Mouse (Mus musculus) hindbrain, embryonic 13.5 days (tissue): ENCODE results near the gene 0610010K14Rik. TPM values are rescaled to one million over a fixed set of nuclear protein-coding genes. Genes with fewer than 3 reads are reported as not detected.
A peak's percentile ranks its signal among the peaks of the same experiment; 100 is the strongest.

ENCODE experiments used
- ATAC-seq: fragments of 200-750 bp; cut with Nextera tagmentation; 2 replicates; pipeline ENCODE4 v1.8.0; 2017; ENCODE audit warnings: moderate TSS enrichment; ENCODE audit not compliant: low FRiP score
- H3K27ac ChIP-seq: fragments of 300-500 bp; sonication (generic); 2 replicates; pipeline ENCODE4 v1.5.1; 2015; ENCODE audit warnings: inconsistent platforms, mild to moderate bottlenecking, moderate library complexity
- H3K27me3 ChIP-seq: fragments of 300-500 bp; sonication (generic); 2 replicates; pipeline ENCODE4 v1.6.1; 2015; ENCODE audit warnings: mild to moderate bottlenecking, inconsistent platforms
- H3K36me3 ChIP-seq: fragments of 300-500 bp; sonication (generic); 2 replicates; pipeline ENCODE4 v1.6.1; 2015; ENCODE audit warnings: mild to moderate bottlenecking, inconsistent platforms
- H3K4me1 ChIP-seq: fragments of 300-500 bp; sonication (generic); replicated peaks from 2 replicates; pipeline ENCODE4 v1.6.1; 2015; ENCODE audit warnings: inconsistent platforms
- H3K4me2 ChIP-seq: fragments of 300-500 bp; sonication (generic); 2 replicates; pipeline ENCODE4 v1.6.1; 2015; ENCODE audit warnings: inconsistent platforms, mild to moderate bottlenecking, moderate library complexity
- H3K4me3 ChIP-seq: fragments of 300-500 bp; sonication (generic); 2 replicates; pipeline ENCODE4 v1.5.1; 2015; ENCODE audit warnings: mild to moderate bottlenecking, inconsistent platforms
- H3K9ac ChIP-seq: fragments of 300-500 bp; sonication (generic); 2 replicates; pipeline ENCODE4 v1.6.1; 2015; ENCODE audit warnings: mild to moderate bottlenecking, inconsistent platforms
- H3K9me3 ChIP-seq: fragments of 300-500 bp; sonication (generic); 2 replicates; pipeline ENCODE4 v1.6.1; 2016; ENCODE audit warnings: inconsistent platforms
- WGBS: fragments of 180-500 bp; shearing (Covaris S2); methylation state at CpG from one replicate; pipeline ENCODE4 v1.1.7; 2015; 5-methylcytosine and 5-hydroxymethylcytosine counted together
- polyA plus RNA-seq: library from polyadenylated mRNA; unstranded; fragments of >200 nt; fragmentation: Nextera tagmentation; extraction: Ambion mirVana; gene quantifications from 2 replicates; pipeline ENCODE4 v1.2.1, GENCODE M21; 2015

0610010K14Rik gene
- polyA plus RNA-seq, 1 experiment from 2014 or later = 201 TPM

DNA sequence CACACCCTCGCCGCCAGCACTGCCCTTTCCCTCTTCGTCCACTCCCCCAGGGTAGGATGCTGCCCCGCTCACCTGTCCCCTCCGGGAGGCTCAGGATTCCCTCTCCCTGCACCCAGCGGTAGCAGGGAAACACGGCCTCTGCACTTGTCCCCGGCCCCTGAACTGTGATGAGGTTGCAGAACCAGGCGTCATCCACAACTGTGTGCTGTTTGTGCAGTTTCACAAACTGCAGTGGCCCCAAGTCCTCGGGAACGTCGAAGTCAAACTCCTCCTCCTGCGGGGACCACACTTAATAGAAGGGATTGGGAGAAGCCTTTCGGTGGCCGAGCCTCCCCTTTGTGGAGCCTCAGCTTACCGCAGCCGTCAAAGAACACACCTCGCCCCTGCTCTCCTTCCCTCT lies 16.6 kb upstream of the 0610010K14Rik start:
- peak overlapping the region; percentile 23 for H3K4me3 ChIP-seq
- WGBS = 4% methylated on average over 18 of the region's 18 CpGs

DNA sequence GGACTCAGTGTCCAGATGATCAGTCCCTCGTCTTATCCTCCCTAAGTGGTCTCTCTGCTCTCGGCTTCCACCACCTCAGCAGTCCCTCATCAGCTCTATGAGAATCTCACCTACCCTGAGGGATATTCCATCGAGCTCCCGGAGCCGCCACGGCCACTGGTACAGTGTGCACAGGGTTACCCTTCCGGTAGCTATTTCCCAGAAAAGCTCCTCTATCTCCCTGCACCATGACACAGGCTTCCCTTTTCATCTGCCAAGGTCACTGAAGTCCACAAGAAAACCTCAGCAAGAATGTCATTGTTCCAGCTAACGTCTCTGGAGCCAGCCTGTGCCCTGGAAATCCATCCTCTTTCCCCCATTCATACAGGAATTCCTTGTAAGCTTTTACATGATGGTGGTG lies 14.1 kb upstream of the 0610010K14Rik start:
- Histone ChIP-seq H3K4me2 (no peak overlapping the region), H3K9ac (no peak overlapping the region), H3K27ac (no peak overlapping the region), H3K9me3 (no peaks in the 10 kb centered on the region), H3K36me3 (no peaks in the 10 kb centered on the region), H3K27me3 (peaks cover 69% of the 10 kb centered on the region), H3K4me1 (peaks cover 4% of the 10 kb centered on the region), H3K4me3 (no peak overlapping the region)
- 84% methylated on average over 8 of the region's 8 CpGs for WGBS
- ATAC-seq = no peak

More for the DNA sequence above, 16.6 kb upstream of the 0610010K14Rik start:
- Histone ChIP-seq H3K9ac (no peak overlapping the region), H3K4me2 (peak overlapping the region; percentile 43), H3K4me1 (peaks cover 4% of the 10 kb centered on the region), H3K27me3 (peaks cover 77% of the 10 kb centered on the region), H3K36me3 (no peaks in the 10 kb centered on the region), H3K9me3 (no peaks in the 10 kb centered on the region), H3K27ac (no peak overlapping the region)
- ATAC-seq = no peak

DNA sequence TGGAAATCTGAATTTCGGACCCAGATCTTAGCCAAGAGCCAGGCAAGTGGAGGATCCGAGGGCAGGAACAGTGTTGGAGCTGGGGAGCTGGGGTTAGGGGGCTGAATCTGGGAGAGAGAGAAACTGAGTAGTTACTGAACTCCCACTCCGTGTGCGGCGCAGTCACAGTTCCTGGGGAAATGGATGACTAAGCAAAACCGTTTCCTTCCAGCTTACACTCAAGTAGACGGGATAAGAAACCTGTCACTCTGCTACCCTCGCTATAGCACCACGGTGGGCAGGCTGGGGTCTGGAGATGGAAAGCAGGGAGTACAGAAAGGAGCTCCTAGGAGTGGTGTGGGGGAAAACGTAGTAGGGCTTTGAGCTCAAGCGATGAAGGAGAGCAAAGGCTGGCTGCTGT lies 12.4 kb upstream of the 0610010K14Rik start:
- Histone ChIP-seq H3K27me3 (peaks cover 67% of the 10 kb centered on the region), H3K27ac (no peak overlapping the region), H3K4me3 (no peak overlapping the region), H3K9me3 (no peaks in the 10 kb centered on the region), H3K36me3 (no peaks in the 10 kb centered on the region), H3K4me1 (peaks cover 4% of the 10 kb centered on the region), H3K9ac (no peak overlapping the region), H3K4me2 (no peak overlapping the region)
- no peak for ATAC-seq
- WGBS = 78% methylated on average over 11 of the region's 11 CpGs

DNA sequence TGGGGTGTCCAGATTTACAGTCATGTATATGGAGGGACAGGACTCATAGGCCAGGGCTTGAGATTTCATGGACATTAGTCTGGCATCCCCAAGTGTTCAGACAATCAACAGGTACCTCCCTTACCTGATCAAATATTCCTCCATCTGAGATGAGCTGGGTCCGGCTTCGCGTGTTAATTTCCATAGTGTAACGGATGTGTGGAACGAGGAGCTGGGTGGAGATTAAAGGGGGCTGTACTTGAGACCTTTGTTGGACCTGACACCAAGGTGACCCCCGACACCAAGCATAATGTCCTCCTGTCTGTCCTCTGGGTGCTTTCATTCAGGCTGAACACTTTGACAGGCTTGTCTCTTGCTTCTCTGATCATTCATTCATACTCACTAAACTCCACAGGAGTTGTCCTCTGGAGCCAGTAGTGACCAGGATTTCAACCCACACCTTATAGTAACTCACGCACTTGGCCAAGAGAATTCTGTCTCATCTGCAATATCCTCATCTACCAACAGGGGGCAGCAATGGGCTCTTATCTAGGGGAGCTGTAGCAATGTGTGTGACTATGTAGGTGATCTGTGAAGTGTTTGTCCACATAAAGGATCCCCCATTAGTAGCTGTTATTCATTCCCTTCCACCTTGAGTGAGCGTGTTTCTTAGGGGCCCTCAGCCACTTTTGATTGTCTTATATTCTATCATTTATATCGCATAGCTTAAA lies 9.6 kb upstream of the 0610010K14Rik start:
- WGBS = 44% methylated on average over 9 of the region's 9 CpGs
- no peaks in the 10 kb centered on the region for H3K9me3 ChIP-seq
- no peak overlapping the region for H3K4me3 ChIP-seq
- H3K36me3 ChIP-seq = no peaks in the 10 kb centered on the region
- H3K27me3 ChIP-seq = peaks cover 54% of the 10 kb centered on the region
- H3K4me2 ChIP-seq = no peak overlapping the region
- no peaks in the 10 kb centered on the region for H3K4me1 ChIP-seq
- H3K27ac ChIP-seq = no peak overlapping the region
- H3K9ac ChIP-seq = no peak overlapping the region
- no peak for ATAC-seq

DNA sequence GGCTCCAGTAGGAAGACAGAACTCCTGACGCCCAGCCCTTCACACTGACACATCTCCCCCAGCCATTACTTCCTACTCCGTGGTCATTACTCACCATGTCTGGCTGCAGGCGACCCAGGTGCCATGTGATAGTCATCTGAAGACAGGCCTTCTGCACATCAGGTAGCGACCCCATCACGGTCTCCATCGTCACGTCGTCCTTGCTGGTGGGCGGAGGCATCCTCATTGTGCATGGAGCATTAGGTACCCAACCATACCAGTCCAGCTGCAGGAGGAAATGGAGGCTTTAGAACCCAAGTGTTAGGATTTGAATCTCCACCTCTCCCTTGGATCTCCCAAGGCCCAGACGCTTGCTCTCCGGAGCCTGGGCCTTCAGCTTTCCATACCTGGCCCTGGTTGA lies 4.9 kb upstream of the 0610010K14Rik start:
- no peak overlapping the region for H3K4me3 ChIP-seq
- H3K4me1 ChIP-seq = peaks cover 21% of the 10 kb centered on the region
- H3K27me3 ChIP-seq = peaks cover 25% of the 10 kb centered on the region
- ATAC-seq = no peak
- WGBS = 72% methylated on average over 11 of the region's 11 CpGs
- H3K9me3 ChIP-seq = no peaks in the 10 kb centered on the region
- H3K27ac ChIP-seq = no peak overlapping the region
- no peaks in the 10 kb centered on the region for H3K36me3 ChIP-seq
- H3K9ac ChIP-seq = no peak overlapping the region
- H3K4me2 ChIP-seq = no peak overlapping the region

DNA sequence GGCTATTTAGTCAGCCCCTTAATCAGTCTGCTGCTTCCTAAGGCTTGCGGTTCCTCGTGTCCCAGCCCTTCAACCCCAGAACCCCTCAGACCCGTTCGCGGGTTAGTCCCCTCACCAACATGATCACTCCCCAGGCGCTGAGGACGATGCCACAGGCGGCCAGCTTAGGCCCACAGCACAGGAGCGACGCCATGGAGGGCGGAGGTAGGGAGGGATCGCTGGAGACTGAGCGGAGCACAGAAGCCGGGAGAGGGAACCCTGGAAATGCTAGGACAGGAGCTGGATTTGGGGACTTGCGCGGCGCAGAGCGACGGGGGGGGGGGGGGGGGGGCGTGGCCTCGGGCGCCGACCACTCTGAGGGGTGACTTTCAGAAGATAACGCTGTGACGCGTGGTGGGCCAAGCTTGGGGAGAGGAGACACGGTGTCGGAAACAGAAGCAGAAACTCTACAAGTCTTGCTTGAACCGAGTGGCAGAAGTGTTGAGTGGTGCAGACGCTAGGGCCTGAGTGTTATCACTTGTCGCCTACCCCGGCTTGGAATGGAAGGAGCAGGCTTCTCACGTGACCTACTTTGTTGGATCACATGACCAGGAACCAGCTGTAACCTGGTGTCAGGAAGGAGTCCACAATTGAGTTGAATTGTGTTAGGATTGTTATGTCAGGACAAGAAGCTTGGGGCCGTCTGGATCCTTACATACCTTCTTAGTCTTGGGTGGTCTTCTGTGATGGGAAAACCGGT lies 2.0 kb upstream of the 0610010K14Rik start, which contains the start of the genes Gm21988 and Rnasek:
TSS of gene Gm21988 (minus strand) at position 290 of the 739 bp plus-strand sequence.
TSS of gene Rnasek (minus strand) at position 302 of the 739 bp plus-strand sequence.
- H3K4me1 ChIP-seq = peaks cover 40% of the 10 kb centered on the region
- H3K27ac ChIP-seq = peak within 1 kb of the TSS; percentile 95
- peaks cover 13% of the 10 kb centered on the region for H3K36me3 ChIP-seq
- H3K9me3 ChIP-seq = no peaks in the 10 kb centered on the region
- H3K4me2 ChIP-seq = peak within 1 kb of the TSS; percentile 94
- ATAC-seq = peak; percentile 24
- WGBS = under 1% methylated on average over 32 of the region's 35 CpGs
- peak within 1 kb of the TSS; percentile 93 for H3K4me3 ChIP-seq
- peak within 1 kb of the TSS; percentile 95 for H3K9ac ChIP-seq
- H3K27me3 ChIP-seq = peaks cover 11% of the 10 kb centered on the region; the same call in 1 of the 2 replicates

DNA sequence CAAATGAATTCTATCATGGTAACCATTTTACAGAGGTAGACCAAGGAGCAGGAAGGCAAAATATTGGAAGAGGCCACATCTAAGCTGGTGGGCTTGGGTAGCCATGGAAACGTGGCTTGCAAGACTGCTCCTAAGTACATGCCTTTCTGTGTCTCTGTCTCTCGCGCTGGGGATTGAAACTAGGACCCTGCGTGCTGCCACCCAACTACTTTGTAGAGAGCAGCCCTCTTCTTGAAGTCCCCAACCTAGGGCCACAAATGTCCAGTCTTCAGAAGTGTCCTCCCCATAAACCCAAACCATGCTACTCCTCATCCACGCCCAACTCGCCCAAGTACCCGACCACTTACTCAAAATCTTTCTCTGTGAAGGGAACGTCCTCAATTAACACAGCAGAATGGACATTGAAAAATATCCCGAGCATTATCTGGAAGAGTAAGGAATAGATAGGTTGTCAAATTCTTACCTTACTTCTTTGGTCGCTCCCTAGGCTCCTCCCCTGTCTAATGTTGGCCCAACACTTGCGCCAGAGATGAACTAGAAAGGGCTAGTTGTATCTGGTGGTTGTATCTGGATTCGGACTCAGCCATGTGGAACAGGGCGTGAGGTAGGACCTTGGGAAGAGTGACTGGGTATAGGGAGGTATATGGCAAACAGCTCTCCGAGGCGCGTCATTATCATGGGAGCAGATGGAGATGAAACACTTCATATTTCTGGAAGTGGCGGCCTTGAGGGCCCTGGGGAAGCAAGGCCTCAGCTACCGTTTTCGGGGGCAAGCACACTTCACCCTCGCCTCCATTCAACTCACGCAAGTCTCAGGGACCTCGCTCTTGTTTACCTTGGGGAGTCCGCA lies 1.1 kb upstream of the 0610010K14Rik start:
- H3K27me3 ChIP-seq = peaks cover 4% of the 10 kb centered on the region; the same call in 1 of the 2 replicates

DNA sequence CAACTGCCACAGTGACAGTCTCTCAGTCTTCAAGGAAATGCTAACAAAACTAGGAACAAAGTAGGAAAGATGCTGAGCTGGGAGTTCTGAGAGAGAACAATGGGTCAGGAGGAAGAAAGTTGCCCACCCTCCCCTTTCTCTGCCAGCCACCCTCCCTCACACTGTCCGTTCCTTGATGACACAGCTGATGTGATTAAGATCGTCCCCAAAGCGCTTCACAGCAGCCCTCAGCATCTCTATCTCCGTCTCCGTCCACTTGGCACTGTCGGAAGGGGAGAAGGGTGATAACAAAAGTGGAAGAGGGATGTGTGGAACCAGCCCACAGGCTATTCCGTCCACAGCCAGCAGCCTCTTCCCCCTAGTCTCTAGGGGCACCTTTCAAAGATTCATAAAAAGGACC lies 997 bp downstream of the 0610010K14Rik start:
- no peak for ATAC-seq
- 35% methylated on average over 7 of the region's 7 CpGs for WGBS
- Histone ChIP-seq H3K27ac (peak overlapping the region; percentile 95), H3K4me3 (peak overlapping the region; percentile 93), H3K9me3 (no peaks in the 10 kb centered on the region), H3K9ac (peak overlapping the region; percentile 95), H3K36me3 (peaks cover 21% of the 10 kb centered on the region), H3K4me2 (peak overlapping the region; percentile 94), H3K4me1 (peaks cover 53% of the 10 kb centered on the region), H3K27me3 (peaks cover 2% of the 10 kb centered on the region; the same call in 1 of the 2 replicates)

More for the DNA sequence above, 1.1 kb upstream of the 0610010K14Rik start:
- peaks cover 21% of the 10 kb centered on the region for H3K36me3 ChIP-seq
- peak overlapping the region; percentile 95 for H3K9ac ChIP-seq
- peak overlapping the region; percentile 95 for H3K27ac ChIP-seq
- H3K9me3 ChIP-seq = no peaks in the 10 kb centered on the region
- H3K4me1 ChIP-seq = peaks cover 40% of the 10 kb centered on the region
- H3K4me3 ChIP-seq = peak overlapping the region; percentile 93
- 12% methylated on average over 23 of the region's 23 CpGs for WGBS
- ATAC-seq = no peak
- H3K4me2 ChIP-seq = peak overlapping the region; percentile 94

DNA sequence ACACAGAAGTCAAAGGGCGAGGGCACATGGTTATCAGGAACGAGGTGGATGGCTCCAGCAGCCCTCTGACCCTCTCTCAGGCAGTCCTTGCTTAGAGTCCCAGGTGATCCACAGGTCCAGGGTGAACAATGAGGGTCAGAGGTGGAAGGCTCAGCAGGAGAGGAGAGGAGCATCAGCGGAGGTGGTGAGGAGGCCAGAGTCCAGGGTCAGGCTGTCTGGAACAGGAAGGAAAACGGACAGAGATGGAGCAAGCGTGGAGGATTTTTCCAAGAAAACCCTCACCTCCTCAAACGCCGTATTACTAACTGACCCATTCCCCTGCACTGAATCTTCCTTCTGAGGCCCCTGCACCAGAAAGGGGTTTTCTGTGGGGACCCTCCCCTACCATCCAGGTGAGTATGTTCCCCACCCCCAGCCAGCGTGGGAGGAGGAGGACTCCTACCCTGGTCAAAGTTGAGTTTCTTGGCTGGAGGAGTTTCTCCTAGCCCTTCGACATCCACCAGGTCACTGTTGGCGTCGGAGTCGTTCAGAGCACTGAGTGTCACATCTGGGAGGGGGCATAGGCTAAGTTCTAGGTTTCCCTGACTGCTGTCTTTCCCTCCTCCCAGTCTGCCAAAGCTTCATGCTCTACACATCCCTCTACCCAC lies 2.3 kb downstream of the 0610010K14Rik start:
- no peak for ATAC-seq
- peaks cover 15% of the 10 kb centered on the region for H3K27me3 ChIP-seq
- 91% methylated on average over 12 of the region's 12 CpGs for WGBS
- H3K36me3 ChIP-seq = peaks cover 21% of the 10 kb centered on the region
- no peak overlapping the region for H3K4me3 ChIP-seq
- peaks cover 49% of the 10 kb centered on the region for H3K4me1 ChIP-seq
- no peaks in the 10 kb centered on the region for H3K9me3 ChIP-seq
- H3K9ac ChIP-seq = no peak overlapping the region; the same call in 1 of the 2 replicates
- H3K27ac ChIP-seq = no peak overlapping the region
- H3K4me2 ChIP-seq = no peak overlapping the region

DNA sequence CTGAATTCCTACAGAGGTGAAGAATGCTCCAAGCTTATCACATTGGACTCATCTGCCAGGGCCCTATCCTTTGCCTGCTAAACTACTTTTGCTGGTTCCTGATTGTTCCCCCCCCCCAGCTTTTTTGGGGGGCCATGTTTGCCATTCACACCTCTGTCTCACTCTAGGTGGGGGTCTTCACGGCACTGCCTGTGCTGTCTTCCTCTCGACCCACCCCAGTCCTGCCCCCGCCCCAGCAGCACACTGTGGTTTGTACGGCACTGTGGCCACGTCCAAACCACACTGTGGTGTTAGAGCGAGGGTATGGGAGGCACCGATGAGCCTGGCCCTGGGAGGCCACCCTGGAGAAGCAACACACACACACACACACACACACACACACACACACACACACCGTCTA lies 3.2 kb downstream of the 0610010K14Rik start:
- no peak overlapping the region for H3K4me3 ChIP-seq
- H3K27ac ChIP-seq = no peak overlapping the region
- H3K9ac ChIP-seq = no peak overlapping the region
- H3K4me2 ChIP-seq = no peak overlapping the region
- ATAC-seq = no peak
- H3K27me3 ChIP-seq = peaks cover 24% of the 10 kb centered on the region
- peaks cover 21% of the 10 kb centered on the region for H3K36me3 ChIP-seq
- WGBS = 88% methylated on average over 8 of the region's 8 CpGs
- H3K4me1 ChIP-seq = peaks cover 56% of the 10 kb centered on the region
- H3K9me3 ChIP-seq = no peaks in the 10 kb centered on the region

DNA sequence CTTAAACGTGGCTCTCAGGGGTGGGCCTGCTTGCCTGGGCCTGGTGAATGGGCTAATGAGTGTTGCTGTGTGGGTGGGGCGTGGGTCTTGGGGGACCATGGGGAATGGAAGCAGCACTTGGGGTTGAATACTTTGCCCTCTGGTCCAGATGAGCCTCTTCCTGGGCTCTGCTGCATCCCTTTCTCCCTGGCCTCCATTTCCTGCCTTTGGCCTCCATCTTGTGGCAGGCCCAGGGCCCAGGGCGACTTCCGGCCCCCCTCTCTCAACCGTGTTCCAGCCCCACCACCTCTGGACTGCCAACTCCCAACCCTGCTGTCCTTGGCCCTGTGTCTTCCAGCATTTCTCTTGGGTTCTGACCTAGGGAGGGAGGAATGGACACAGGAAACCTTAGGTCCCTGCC lies 3.7 kb downstream of the 0610010K14Rik start:
- Histone ChIP-seq H3K4me2 (no peak overlapping the region), H3K4me3 (no peak overlapping the region), H3K27me3 (peaks cover 29% of the 10 kb centered on the region), H3K4me1 (peaks cover 58% of the 10 kb centered on the region), H3K9ac (no peak overlapping the region), H3K36me3 (peaks cover 21% of the 10 kb centered on the region), H3K9me3 (no peaks in the 10 kb centered on the region), H3K27ac (no peak overlapping the region)
- ATAC-seq = no peak
- WGBS = 56% methylated on average over 5 of the region's 5 CpGs
